Mouse (Mus musculus) embryonic facial prominence, embryonic 12.5 days (tissue): ENCODE data around the gene Ralgapa2. TPM values are rescaled to one million over a fixed set of nuclear protein-coding genes. Genes with fewer than 3 reads are reported as not detected.

Experiments
- ATAC-seq: fragments of 200-750 bp; cut with Nextera tagmentation; 2 replicates; pipeline ENCODE4 v1.8.0; 2017; ENCODE audit not compliant: insufficient number of reproducible peaks, insufficient read depth, low FRiP score, low TSS enrichment
- H3K27ac ChIP-seq: fragments of 300-500 bp; sonication (generic); 2 replicates; pipeline ENCODE4 v1.5.1; 2016; ENCODE audit warnings: mild to moderate bottlenecking
- H3K27me3 ChIP-seq: fragments of 300-500 bp; sonication (generic); 2 replicates; pipeline ENCODE4 v1.6.1; 2016; ENCODE audit warnings: mild to moderate bottlenecking, moderate library complexity
- H3K36me3 ChIP-seq: fragments of 300-500 bp; sonication (generic); 2 replicates; pipeline ENCODE4 v1.6.1; 2016; ENCODE audit warnings: mild to moderate bottlenecking
- H3K4me1 ChIP-seq: fragments of 300-500 bp; sonication (generic); 2 replicates; pipeline ENCODE4 v1.6.1; 2016
- H3K4me2 ChIP-seq: fragments of 300-500 bp; sonication (generic); replicated peaks from 2 replicates; pipeline ENCODE4 v1.6.1; 2016; ENCODE audit warnings: mild to moderate bottlenecking, moderate library complexity
- H3K4me3 ChIP-seq: fragments of 300-500 bp; sonication (generic); 2 replicates; pipeline ENCODE4 v1.5.1; 2016; ENCODE audit warnings: mild to moderate bottlenecking
- H3K9ac ChIP-seq: fragments of 300-500 bp; sonication (generic); 2 replicates; pipeline ENCODE4 v1.6.1; 2016; ENCODE audit warnings: mild to moderate bottlenecking, moderate library complexity
- H3K9me3 ChIP-seq: fragments of 300-500 bp; sonication (generic); 2 replicates; pipeline ENCODE4 v1.6.1; 2016; ENCODE audit warnings: mild to moderate bottlenecking, moderate library complexity
- WGBS: fragments of 180-500 bp; shearing (Covaris S2); methylation state at CpG from one replicate; pipeline ENCODE4 v1.1.7; 2016; 5-methylcytosine and 5-hydroxymethylcytosine counted together
- polyA plus RNA-seq: library from polyadenylated mRNA; unstranded; fragments of >200 nt; fragmentation: Nextera tagmentation; extraction: Ambion mirVana; gene quantifications from 2 replicates; pipeline ENCODE4 v1.2.1, GENCODE M21; 2016

Ralgapa2 gene
- polyA plus RNA-seq, 1 experiment from 2014 or later: 10.0 TPM

DNA sequence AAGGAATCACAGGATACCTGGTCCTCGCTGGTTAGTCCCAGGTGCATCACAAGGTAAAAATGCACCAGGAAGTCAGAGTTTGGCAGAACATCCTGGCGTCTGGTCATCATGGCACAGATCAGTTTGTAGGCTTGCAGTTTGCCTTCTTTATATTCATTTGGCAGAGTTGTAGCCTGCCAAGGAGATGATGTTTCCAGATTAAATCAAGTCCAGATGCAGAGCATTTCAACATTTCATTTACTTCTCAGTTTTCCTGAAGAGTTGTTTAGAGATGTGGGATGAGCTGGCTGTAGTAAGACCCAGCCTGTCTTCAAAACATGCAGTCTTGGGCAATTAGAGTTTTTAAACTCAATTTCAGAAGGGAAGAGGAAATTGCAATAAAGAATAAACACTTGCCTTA lies 124.9 kb downstream of the Ralgapa2 start:
- no peak for ATAC-seq

GRCm38 (mm10) chr2:146384582-146384981 lies 127.6 kb downstream of the Ralgapa2 start:
- WGBS: 26% methylated on average over 1 of the region's 1 CpGs
- ATAC-seq: no peak
- no peaks in the 10 kb centered on the region for H3K9me3 ChIP-seq

More for the DNA sequence above, 124.9 kb downstream of the Ralgapa2 start:
- Histone ChIP-seq H3K4me2 (no peak overlapping the region), H3K4me3 (no peak overlapping the region), H3K27me3 (no peaks in the 10 kb centered on the region), H3K4me1 (no peaks in the 10 kb centered on the region), H3K9ac (no peak overlapping the region), H3K9me3 (no peaks in the 10 kb centered on the region), H3K27ac (no peak overlapping the region), H3K36me3 (no peaks in the 10 kb centered on the region)
- 53% methylated on average over 2 of the region's 2 CpGs for WGBS

GRCm38 (mm10) chr2:146376293-146376692 lies 135.9 kb downstream of the Ralgapa2 start:
- 81% methylated on average over 5 of the region's 5 CpGs for WGBS
- H3K9ac ChIP-seq: no peak overlapping the region
- no peak overlapping the region for H3K4me3 ChIP-seq
- no peak overlapping the region for H3K4me2 ChIP-seq
- H3K27me3 ChIP-seq: no peaks in the 10 kb centered on the region
- ATAC-seq: no peak
- H3K4me1 ChIP-seq: no peaks in the 10 kb centered on the region
- no peak overlapping the region for H3K27ac ChIP-seq
- H3K36me3 ChIP-seq: no peaks in the 10 kb centered on the region
- no peaks in the 10 kb centered on the region for H3K9me3 ChIP-seq

More at GRCm38 (mm10) chr2:146384582-146384981, 127.6 kb downstream of the Ralgapa2 start:
- Histone ChIP-seq H3K27me3 (no peaks in the 10 kb centered on the region), H3K4me1 (no peaks in the 10 kb centered on the region), H3K9ac (no peak overlapping the region), H3K36me3 (no peaks in the 10 kb centered on the region), H3K4me3 (no peak overlapping the region), H3K4me2 (no peak overlapping the region), H3K27ac (no peak overlapping the region)

GRCm38 (mm10) chr2:146366098-146366497 lies 146.0 kb downstream of the Ralgapa2 start:
- H3K9me3 ChIP-seq: no peaks in the 10 kb centered on the region
- no peak for ATAC-seq
- H3K27ac ChIP-seq: no peak overlapping the region
- 49% methylated on average over 12 of the region's 12 CpGs for WGBS
- H3K4me3 ChIP-seq: no peak overlapping the region
- H3K4me2 ChIP-seq: no peak overlapping the region
- H3K4me1 ChIP-seq: peaks cover 7% of the 10 kb centered on the region; the same call in 1 of the 2 replicates
- H3K36me3 ChIP-seq: no peaks in the 10 kb centered on the region
- no peak overlapping the region for H3K9ac ChIP-seq
- no peaks in the 10 kb centered on the region for H3K27me3 ChIP-seq

- no peak overlapping the region for H3K9ac ChIP-seq
- H3K36me3 ChIP-seq: no peaks in the 10 kb centered on the region
- WGBS: 51% methylated on average over 11 of the region's 11 CpGs
- no peak overlapping the region for H3K4me2 ChIP-seq
- no peak for ATAC-seq
- H3K27ac ChIP-seq: no peak overlapping the region
- H3K27me3 ChIP-seq: no peaks in the 10 kb centered on the region
- H3K9me3 ChIP-seq: no peaks in the 10 kb centered on the region
- no peak overlapping the region for H3K4me3 ChIP-seq
- H3K4me1 ChIP-seq: peaks cover 7% of the 10 kb centered on the region; the same call in 1 of the 2 replicates
These were observed 146.7 kb downstream of the Ralgapa2 start for GRCm38 (mm10) chr2:146365368-146365983.

DNA sequence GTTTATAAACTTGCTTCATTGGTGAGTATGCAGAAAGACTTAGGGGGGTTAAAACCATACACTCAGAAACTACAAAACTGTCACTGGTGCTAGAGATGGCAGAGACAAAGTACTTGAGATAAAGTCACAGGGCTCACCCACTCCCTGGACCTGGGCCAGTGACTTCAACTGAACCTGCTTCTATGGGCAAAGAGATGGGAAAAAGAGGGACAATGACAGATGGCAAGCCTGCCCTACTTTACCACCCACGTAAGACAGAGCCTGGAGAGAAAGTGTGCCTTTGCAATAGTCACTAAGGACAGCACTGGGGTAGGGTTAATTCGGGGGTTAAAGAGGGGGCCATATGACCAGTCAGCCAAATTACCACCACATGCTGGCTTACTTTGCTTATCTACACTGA lies 148.7 kb downstream of the Ralgapa2 start:
- ATAC-seq: no peak
- Histone ChIP-seq H3K4me2 (no peak overlapping the region), H3K27me3 (no peaks in the 10 kb centered on the region), H3K27ac (no peak overlapping the region), H3K36me3 (no peaks in the 10 kb centered on the region), H3K9me3 (no peaks in the 10 kb centered on the region), H3K4me1 (peaks cover 7% of the 10 kb centered on the region; the same call in 1 of the 2 replicates), H3K9ac (no peak overlapping the region), H3K4me3 (no peak overlapping the region)
- WGBS: 64% methylated on average over 2 of the region's 2 CpGs

- no peak overlapping the region for H3K9ac ChIP-seq
- ATAC-seq: no peak
- no peaks in the 10 kb centered on the region for H3K36me3 ChIP-seq
- H3K4me1 ChIP-seq: peaks cover 7% of the 10 kb centered on the region; the same call in 1 of the 2 replicates
- no peak overlapping the region for H3K4me3 ChIP-seq
- H3K9me3 ChIP-seq: no peaks in the 10 kb centered on the region
- WGBS: 82% methylated on average over 1 of the region's 1 CpGs
- no peak overlapping the region for H3K27ac ChIP-seq
- H3K27me3 ChIP-seq: no peaks in the 10 kb centered on the region
- no peak overlapping the region for H3K4me2 ChIP-seq
These were observed 149.2 kb downstream of the Ralgapa2 start for GRCm38 (mm10) chr2:146362932-146363331.

DNA sequence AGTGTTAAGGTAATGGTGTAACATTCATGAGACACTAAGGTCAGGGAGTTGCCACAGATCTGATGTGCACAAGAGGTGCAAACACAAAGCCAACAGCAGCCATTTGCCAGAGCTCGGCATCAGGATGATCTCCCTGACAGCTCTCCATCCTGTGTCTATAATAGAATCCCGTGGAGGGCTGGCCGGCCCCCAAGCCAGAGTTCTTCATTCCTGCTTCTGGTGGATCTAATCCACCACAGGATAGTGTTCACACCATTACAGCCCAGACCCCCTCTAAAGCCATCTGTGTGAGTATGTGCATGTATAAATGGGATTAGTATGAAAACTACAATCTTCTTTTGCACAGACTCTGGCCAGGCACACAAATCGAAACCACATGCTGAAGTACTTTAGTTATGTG lies 150.2 kb downstream of the Ralgapa2 start:
- Histone ChIP-seq H3K4me2 (no peak overlapping the region), H3K27ac (no peak overlapping the region), H3K9ac (no peak overlapping the region), H3K27me3 (no peaks in the 10 kb centered on the region), H3K36me3 (no peaks in the 10 kb centered on the region), H3K9me3 (no peaks in the 10 kb centered on the region), H3K4me1 (peaks cover 7% of the 10 kb centered on the region; the same call in 1 of the 2 replicates), H3K4me3 (no peak overlapping the region)
- 53% methylated on average over 4 of the region's 4 CpGs for WGBS
- no peak for ATAC-seq

- Histone ChIP-seq H3K27ac (no peak overlapping the region), H3K4me3 (no peak overlapping the region), H3K9ac (no peak overlapping the region), H3K9me3 (no peaks in the 10 kb centered on the region), H3K4me1 (peaks cover 5% of the 10 kb centered on the region; the same call in 1 of the 2 replicates), H3K27me3 (no peaks in the 10 kb centered on the region), H3K4me2 (no peak overlapping the region), H3K36me3 (no peaks in the 10 kb centered on the region)
- ATAC-seq: no peak
- 68% methylated on average over 3 of the region's 3 CpGs for WGBS
These were observed 151.1 kb downstream of the Ralgapa2 start for GRCm38 (mm10) chr2:146361076-146361475.

DNA sequence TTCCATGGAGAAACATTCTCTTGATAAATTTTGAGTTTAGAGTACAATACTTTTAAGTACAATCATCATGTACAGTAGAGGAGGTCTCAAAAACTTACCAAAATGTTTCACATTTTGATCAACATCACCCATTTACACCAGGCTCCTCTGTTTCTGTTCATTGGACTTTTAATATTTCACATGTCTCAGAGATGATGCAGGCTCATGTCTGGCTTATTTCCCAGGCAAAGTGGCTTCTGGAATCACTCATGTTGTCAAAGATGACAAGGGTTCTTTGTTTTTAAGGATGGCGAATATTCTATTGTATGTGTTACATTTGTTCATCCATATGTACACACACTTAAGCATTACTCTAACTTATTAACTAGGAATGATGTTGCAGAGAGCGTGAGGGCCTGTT lies 152.5 kb downstream of the Ralgapa2 start:
- no peak overlapping the region for H3K4me2 ChIP-seq
- no peak for ATAC-seq
- H3K27me3 ChIP-seq: no peaks in the 10 kb centered on the region
- H3K4me3 ChIP-seq: no peak overlapping the region
- WGBS: 89% methylated on average over 2 of the region's 2 CpGs
- no peak overlapping the region for H3K9ac ChIP-seq
- H3K9me3 ChIP-seq: no peaks in the 10 kb centered on the region
- H3K4me1 ChIP-seq: 0 out of 2 replicates have a peak, but pooled peaks cover 3% of the 10 kb centered on the region
- no peak overlapping the region for H3K27ac ChIP-seq
- H3K36me3 ChIP-seq: no peaks in the 10 kb centered on the region

GRCm38 (mm10) chr2:146356524-146356923 lies 155.6 kb downstream of the Ralgapa2 start:
- 81% methylated on average over 6 of the region's 6 CpGs for WGBS

DNA sequence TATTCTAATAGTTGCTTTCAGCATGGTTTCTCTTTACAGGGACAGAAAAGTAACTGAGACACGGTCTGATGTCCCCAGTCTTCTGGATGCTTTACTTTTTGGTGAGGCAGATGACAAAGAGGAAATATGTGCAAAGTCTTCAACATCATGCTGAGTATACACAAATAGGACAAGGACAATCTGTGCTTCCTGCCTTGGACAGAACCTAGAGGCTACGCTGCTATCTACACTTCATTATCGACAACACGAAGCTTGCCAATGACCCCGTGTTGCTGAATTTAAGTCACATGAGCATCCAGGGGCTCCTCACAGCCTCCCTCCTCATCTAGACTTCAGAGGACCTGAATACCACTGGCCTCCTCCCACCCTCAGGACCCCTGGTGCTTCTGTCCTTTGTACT lies 161.9 kb downstream of the Ralgapa2 start:
- Histone ChIP-seq H3K9ac (no peak overlapping the region), H3K4me1 (no peaks in the 10 kb centered on the region), H3K4me2 (no peak overlapping the region), H3K27me3 (no peaks in the 10 kb centered on the region), H3K4me3 (no peak overlapping the region), H3K36me3 (peaks cover 3% of the 10 kb centered on the region; the same call in 1 of the 2 replicates), H3K9me3 (no peaks in the 10 kb centered on the region), H3K27ac (no peak overlapping the region)
- WGBS: 94% methylated on average over 5 of the region's 5 CpGs
- ATAC-seq: no peak

More at GRCm38 (mm10) chr2:146356524-146356923, 155.6 kb downstream of the Ralgapa2 start:
- Histone ChIP-seq H3K36me3 (no peaks in the 10 kb centered on the region), H3K4me2 (no peak overlapping the region), H3K9me3 (no peaks in the 10 kb centered on the region), H3K27me3 (no peaks in the 10 kb centered on the region), H3K4me1 (0 out of 2 replicates have a peak, but pooled peaks cover under 1% of the 10 kb centered on the region), H3K9ac (no peak overlapping the region), H3K27ac (no peak overlapping the region), H3K4me3 (no peak overlapping the region)
- no peak for ATAC-seq
